Mouse (Mus musculus): ENCODE measurements around the gene Cyp3a59.

- TF ChIP-seq GATA1 (IDR thresholded peaks at IDR 0.05; ENCODE audit: low read length): no peak
- TF ChIP-seq TAL1 (IDR thresholded peaks at IDR 0.05; ENCODE audit: low read length): no peak
Observed at GRCm38 (mm10) chr5:146147903-146148302, 68.8 kb downstream of the Cyp3a59 start.

Measured in erythroblast, embryonic 14.5 days (primary cell).